Mouse (Mus musculus) left cerebral cortex, postnatal 14 days (tissue): Measurements from ENCODE around the gene Ms4a4c. TPM values are rescaled to one million over a fixed set of nuclear protein-coding genes. Genes with fewer than 3 reads are reported as not detected.
"Not testable (repeated sequence)": the region's sequence is repeated elsewhere in the genome, so short reads cannot be mapped to it uniquely, and the experiment has no call there.

ENCODE experiments used
- DNase-seq, 2 experiments: peaks; one replicate each; pipeline ENCODE4 v3.0.0; 2021 to 2022; ENCODE audit warnings: low spot score in 2 of 2, mixed read lengths in 1 of 2
- intact Hi-C: fragments of 180-260 bp; cut with DNase I; formaldehyde crosslinking; loops from one replicate; pipeline ENCODE4 v1.15.1; 2025
- long read RNA-seq, 2 experiments: library from polyadenylated mRNA; stranded (forward); transcript quantifications; one replicate each; pipeline ENCODE4 v2.0.0; 2021
- total RNA-seq, 2 experiments: library from RNA; stranded (reverse); gene quantifications; 2 replicates each; pipeline ENCODE4 v1.2.3; 2021

Ms4a4c gene
- not detected for total RNA-seq
- long read RNA-seq, experiment 1, result 0 reads
- long read RNA-seq, experiment 2, result 0 reads

DNA sequence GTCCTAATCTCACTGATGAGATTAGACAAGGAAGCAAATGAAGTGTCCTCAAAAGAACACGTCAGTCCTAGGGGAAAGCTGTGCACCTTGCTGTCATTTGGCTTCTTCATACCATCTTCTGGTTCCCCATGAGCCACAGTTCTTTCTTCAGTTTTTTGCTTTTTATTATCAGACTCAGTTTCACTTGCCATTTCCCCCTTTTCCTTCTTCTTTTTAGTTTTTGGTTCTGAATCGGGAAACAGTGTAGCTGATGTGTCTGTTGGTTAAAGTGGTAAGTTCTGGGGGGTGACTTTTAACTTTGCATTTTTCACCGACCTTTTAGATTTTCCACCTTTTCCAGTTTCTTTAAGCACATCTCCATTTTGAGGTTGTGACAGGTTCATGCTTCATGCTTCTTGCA, at the start of gene Ms4a4c:
Ms4a4c (plus strand) TSS at position 244 of the 400 bp plus-strand sequence.
- no peak for DNase-seq
- intact Hi-C loops, result no loop called here

GRCm38 (mm10) chr19:11355730-11356129, 48.8 kb upstream of the Ms4a4c start:
- intact Hi-C loops, result no loop called here
- DNase-seq, result no peak

- peak; percentile 29 to 43 for DNase-seq
- intact Hi-C loops, result no loop called here
Measured at GRCm38 (mm10) chr19:11360106-11360505, 44.5 kb upstream of the Ms4a4c start.

DNA sequence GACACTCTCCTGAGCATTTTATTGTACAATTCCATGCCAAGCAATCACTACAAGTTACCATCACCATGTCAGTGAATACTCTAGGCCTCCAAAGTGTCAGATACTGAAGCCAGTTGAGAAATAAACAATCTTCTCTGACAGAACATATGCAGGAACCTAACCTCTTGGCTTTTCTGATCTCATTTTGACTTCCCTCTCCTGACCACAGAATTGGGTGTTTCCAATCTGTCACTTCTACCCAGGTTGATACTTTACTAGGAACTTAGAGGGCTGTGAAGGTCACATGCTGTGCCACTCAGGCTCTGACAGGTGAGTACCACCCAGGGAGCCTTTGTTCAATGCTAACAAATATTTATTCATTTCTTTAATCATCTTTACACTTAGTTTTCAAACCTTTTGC, 42.6 kb upstream of the Ms4a4c start:
- intact Hi-C loops, result no loop called here
- no peak for DNase-seq

- intact Hi-C loops, result no loop called here
- DNase-seq, result no peak
Measured at GRCm38 (mm10) chr19:11368310-11368709, 36.3 kb upstream of the Ms4a4c start.

DNA sequence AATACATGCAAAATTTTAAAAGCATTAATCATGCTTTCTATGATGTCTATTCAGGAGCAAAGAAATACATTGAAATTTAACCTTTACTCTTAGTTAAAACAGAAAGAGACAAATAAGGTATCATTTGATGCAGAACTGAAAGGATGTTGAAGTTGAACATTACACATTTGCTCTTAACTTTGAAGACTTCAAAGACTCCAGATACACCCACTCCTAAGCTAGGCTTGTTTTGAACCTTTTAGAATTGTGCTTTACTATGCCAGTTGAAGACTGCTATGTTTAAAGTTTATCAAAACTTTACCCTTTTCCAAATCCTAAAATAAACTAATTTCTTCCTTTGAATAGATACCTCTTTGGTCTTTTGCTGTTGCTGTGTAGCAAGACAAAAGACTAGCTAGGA, 33.4 kb upstream of the Ms4a4c start:
- intact Hi-C loops, result no loop called here
- DNase-seq, result no peak

DNA sequence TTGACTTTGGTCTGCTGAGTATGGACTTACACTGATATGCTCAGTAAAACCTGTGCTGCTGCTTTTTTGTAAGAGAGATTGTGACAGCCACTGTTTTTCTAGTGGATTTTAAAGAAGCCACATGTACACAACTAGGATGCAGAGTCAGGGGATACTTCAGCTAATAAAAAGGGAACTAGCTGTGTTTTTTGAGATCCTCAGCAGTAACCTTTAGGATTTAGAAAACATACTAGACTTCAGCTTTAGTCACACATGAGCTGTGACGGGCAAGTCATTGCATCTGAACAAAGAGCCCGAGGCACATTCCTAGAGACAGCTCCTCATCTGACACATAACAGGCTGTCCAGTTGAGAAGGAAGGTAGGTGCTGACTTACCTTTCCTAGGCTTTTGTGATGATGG, 29.3 kb upstream of the Ms4a4c start, which contains the start of gene Ms4a4a:
Ms4a4a (plus strand) TSS at position 251 of the 400 bp plus-strand sequence.
- DNase-seq, result no peak
- intact Hi-C loops, result no loop called here

- no peak for DNase-seq
- intact Hi-C loops, result no loop called here
Measured at GRCm38 (mm10) chr19:11376399-11376798, 28.2 kb upstream of the Ms4a4c start.

DNA sequence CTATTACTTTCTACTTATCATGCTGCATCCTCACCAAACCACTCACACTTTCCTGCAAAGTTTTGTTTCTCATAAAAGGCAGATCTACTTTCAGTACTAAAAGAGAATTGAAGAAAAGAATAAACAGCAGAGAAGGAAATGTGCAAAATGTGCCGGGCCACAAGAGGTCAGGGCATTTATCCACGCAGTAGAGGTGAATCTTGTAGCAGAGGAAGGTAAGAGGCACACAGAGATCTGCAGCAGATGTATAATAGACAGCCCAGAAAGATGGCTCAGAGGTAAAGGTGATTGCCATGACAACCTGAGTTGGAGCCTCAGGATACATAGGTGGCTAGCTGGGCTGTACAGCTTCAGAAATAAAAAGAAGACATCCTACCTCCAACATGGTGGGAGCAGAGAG, 17.5 kb upstream of the Ms4a4c start:
- intact Hi-C loops, result no loop called here
- DNase-seq, result no peak

DNA sequence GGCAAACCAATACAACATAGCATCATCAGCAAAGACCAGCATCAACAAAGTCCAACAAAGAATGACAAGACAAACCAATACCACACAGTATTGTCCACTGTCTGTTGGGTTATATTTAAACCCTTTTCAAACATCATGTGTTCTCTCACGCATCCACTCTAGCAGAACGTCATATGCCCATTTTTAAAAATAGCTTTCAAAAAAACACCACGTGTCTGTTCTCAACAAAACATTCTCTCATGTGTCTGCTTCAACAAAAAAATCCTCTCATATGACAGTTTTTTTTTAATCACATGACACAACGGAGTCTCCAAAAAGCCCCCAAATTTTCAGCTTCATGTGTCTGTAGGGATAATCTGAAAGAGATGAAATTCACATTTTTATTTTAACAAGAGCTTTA, 16.9 kb upstream of the Ms4a4c start:
- no peak for DNase-seq
- intact Hi-C loops, result no loop called here

- DNase-seq, result no peak
- intact Hi-C loops, result no loop called here
Measured at GRCm38 (mm10) chr19:11388949-11389348, 15.6 kb upstream of the Ms4a4c start.

GRCm38 (mm10) chr19:11395769-11396168, 8.8 kb upstream of the Ms4a4c start:
- DNase-seq, result no peak
- intact Hi-C loops, result no loop called here

GRCm38 (mm10) chr19:11407428-11407827, 2.9 kb downstream of the Ms4a4c start:
- intact Hi-C loops, result no loop called here
- no peak for DNase-seq

- no peak for DNase-seq
- intact Hi-C loops, result no loop called here
Measured at GRCm38 (mm10) chr19:11408591-11408990, 4.0 kb downstream of the Ms4a4c start.

- no peak for DNase-seq
- intact Hi-C loops, result no loop called here
Measured at GRCm38 (mm10) chr19:11411640-11412039, 7.1 kb downstream of the Ms4a4c start.

DNA sequence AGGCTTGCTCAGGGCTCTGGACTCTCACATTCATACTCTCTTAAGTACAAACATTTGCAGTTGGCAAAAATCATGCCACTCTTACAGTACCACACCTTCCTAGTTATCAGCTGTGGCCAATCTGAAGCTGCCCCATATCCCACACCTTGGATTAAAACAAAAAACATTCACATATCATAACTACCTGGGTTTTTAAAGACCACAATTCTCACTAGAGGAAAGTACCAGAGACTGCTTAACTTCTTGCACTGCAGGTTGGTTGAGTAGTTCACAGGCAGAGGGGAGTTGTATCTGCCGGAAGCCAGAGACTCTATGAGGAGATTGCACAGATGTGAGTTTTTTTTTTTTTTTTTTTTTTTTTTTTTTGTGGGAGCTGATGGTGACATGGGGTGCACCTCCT, 9.5 kb downstream of the Ms4a4c start:
- no peak for DNase-seq
- intact Hi-C loops, result no loop called here

DNA sequence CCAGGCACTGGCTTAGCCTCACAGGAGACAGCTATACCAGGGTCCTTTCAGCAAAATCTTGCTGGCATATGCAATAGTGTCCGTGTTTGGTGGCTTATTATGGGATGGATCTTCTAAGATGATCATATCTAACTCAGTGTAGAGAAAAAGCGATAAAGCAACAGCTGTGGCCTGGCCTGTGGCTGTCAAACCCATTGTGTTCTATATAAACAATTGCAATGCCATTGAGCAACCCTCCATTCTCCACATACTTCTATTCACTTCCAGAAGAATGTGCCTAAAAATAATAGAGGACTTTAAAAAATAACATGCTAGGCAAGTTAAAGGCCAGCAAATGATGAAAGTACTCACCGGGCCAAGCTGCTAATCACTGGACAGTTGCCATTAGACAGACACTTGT, 11.0 kb downstream of the Ms4a4c start:
- intact Hi-C loops, result no loop called here
- DNase-seq, result no peak

- DNase-seq, intact Hi-C loops: not testable (repeated sequence)
Measured at GRCm38 (mm10) chr19:11418865-11419264, 14.3 kb downstream of the Ms4a4c start.

- DNase-seq, intact Hi-C loops: not testable (repeated sequence)
Measured at GRCm38 (mm10) chr19:11431209-11431608, 26.6 kb downstream of the Ms4a4c start.

DNA sequence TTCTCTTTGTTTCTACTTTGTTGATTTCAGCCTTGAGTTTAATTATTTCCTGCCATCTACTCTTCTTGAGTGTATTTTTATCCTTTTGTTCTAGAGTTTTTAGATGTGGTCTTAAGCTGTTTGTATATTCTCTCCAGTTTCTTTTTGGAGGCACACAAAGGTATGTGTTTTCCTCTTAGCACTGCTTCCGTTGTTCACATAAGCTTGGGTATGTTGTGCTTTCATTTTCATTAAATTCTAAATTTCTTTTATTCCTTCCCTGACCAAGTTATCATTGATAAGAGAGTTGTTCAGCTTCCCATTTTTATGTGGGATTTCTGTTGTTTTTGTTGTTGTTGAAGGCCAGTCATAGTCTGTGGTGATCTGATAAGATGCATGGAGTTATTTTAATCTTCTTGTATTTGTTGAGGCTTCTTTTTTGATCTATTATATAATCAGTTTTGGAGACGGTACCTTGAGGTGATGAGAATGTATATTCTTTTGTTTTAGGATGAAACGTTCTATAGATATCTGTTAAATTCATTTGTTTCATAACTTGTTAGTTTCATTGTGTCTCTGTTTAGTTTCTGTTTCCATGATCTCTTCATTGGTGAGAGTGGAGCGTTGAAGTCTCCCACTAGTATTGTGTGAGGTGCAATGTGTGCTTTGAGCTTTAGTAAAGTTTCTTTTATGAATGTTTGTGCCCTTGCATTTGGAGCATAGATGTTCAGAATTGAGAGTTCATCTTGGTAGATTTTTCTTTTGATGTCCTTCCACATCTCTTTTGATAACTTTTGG, 30.7 kb downstream of the Ms4a4c start:
- DNase-seq, result no peak
- intact Hi-C loops, result no loop called here

DNA sequence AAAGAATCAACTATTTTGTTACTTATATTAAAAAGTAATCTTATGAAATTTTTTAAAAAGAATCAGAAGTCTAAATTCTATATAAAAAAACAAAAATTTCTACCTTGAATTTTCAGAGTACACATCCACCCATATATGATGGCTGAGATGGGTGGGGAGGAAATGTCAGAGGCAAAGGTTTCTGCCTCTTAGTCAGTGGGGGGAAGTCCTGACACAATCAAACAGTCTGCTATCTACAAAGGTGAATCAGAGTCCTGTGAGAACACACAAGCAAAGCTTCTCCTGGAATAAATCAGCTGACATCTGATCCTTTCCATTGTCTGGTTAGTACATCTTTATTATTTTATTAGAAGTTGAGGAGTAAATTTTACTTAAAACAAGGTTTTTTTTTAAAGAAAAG, 38.8 kb downstream of the Ms4a4c start, which contains the start of gene Ms4a4b:
Ms4a4b (plus strand) TSS at position 216 of the 400 bp plus-strand sequence.
- intact Hi-C loops, result no loop called here
- DNase-seq, result no peak
